Mouse (Mus musculus): ENCODE results near the gene Pdcd6ip.
"Not testable (repeated sequence)": the region's sequence is repeated elsewhere in the genome, so short reads cannot be mapped to it uniquely, and the experiment has no call there.

Pdcd6ip gene

GRCm38 (mm10) chr9:113701441-113702160 lies 6.5 kb downstream of the Pdcd6ip start:
- DNase-seq (ENCODE audit: low read depth, low spot score) = no peak

- no peak for DNase-seq (ENCODE audit: low read depth, low spot score)
Measured at GRCm38 (mm10) chr9:113687461-113687860, 20.6 kb downstream of the Pdcd6ip start.

- no peak for DNase-seq (ENCODE audit: low read depth, low spot score)
Measured at GRCm38 (mm10) chr9:113673721-113674120, 34.3 kb downstream of the Pdcd6ip start.

GRCm38 (mm10) chr9:113672352-113672751 lies 35.7 kb downstream of the Pdcd6ip start:
- no peak for DNase-seq (ENCODE audit: low read depth, low spot score)

- no peak for DNase-seq (ENCODE audit: low read depth, low spot score)
Measured at GRCm38 (mm10) chr9:113670857-113671106, 37.3 kb downstream of the Pdcd6ip start.

- peak; percentile 10 for DNase-seq (ENCODE audit: low read depth, low spot score)
Measured at GRCm38 (mm10) chr9:113670105-113670856, 37.8 kb downstream of the Pdcd6ip start.

- no peak for DNase-seq (ENCODE audit: low read depth, low spot score)
Measured at GRCm38 (mm10) chr9:113663476-113663875, 44.6 kb downstream of the Pdcd6ip start.

- no peak for DNase-seq (ENCODE audit: low read depth, low spot score)
Measured at GRCm38 (mm10) chr9:113657837-113658236, 50.2 kb downstream of the Pdcd6ip start.

- DNase-seq (ENCODE audit: low read depth, low spot score) = no peak
Measured at GRCm38 (mm10) chr9:113653571-113653970, 54.5 kb downstream of the Pdcd6ip start.

- DNase-seq (ENCODE audit: low read depth, low spot score) = no peak
Measured at GRCm38 (mm10) chr9:113650787-113651186, 57.3 kb downstream of the Pdcd6ip start.

- DNase-seq (ENCODE audit: low read depth, low spot score) = not testable (repeated sequence)
Measured at GRCm38 (mm10) chr9:113649211-113649610, 58.8 kb downstream of the Pdcd6ip start.

GRCm38 (mm10) chr9:113645837-113646169 lies 62.3 kb downstream of the Pdcd6ip start:
- DNase-seq (ENCODE audit: low read depth, low spot score) = no peak

- DNase-seq (ENCODE audit: low read depth, low spot score) = peak; percentile 46
Measured at GRCm38 (mm10) chr9:113645153-113645836, 62.8 kb downstream of the Pdcd6ip start.

GRCm38 (mm10) chr9:113644701-113645100 lies 63.4 kb downstream of the Pdcd6ip start:
- DNase-seq (ENCODE audit: low read depth, low spot score) = no peak

- no peak for DNase-seq (ENCODE audit: low read depth, low spot score)
Measured at GRCm38 (mm10) chr9:113644076-113644475, 64.0 kb downstream of the Pdcd6ip start.

GRCm38 (mm10) chr9:113643669-113644068 lies 64.4 kb downstream of the Pdcd6ip start:
- DNase-seq (ENCODE audit: low read depth, low spot score) = no peak

- no peak for DNase-seq (ENCODE audit: low read depth, low spot score)
Measured at GRCm38 (mm10) chr9:113634986-113635385, 73.1 kb downstream of the Pdcd6ip start.

GRCm38 (mm10) chr9:113633168-113633744 lies 74.8 kb downstream of the Pdcd6ip start:
- no peak for DNase-seq (ENCODE audit: low read depth, low spot score)

GRCm38 (mm10) chr9:113632350-113633043 lies 75.6 kb downstream of the Pdcd6ip start:
- DNase-seq (ENCODE audit: low read depth, low spot score) = no peak

- DNase-seq (ENCODE audit: low read depth, low spot score) = no peak
Measured at GRCm38 (mm10) chr9:113629632-113630031, 78.4 kb downstream of the Pdcd6ip start.

GRCm38 (mm10) chr9:113629191-113629590 lies 78.9 kb downstream of the Pdcd6ip start:
- no peak for DNase-seq (ENCODE audit: low read depth, low spot score)

GRCm38 (mm10) chr9:113628780-113629179 lies 79.3 kb downstream of the Pdcd6ip start:
- DNase-seq (ENCODE audit: low read depth, low spot score) = no peak

Data from CD4-positive helper T cell, adult 2 months (primary cell).